Mouse (Mus musculus) liver, embryonic 14 days (tissue): ENCODE data around the gene Smarca4. TPM values are rescaled to one million over a fixed set of nuclear protein-coding genes. Genes with fewer than 3 reads are reported as not detected.

Experiments used
- polyA plus RNA-seq: library from polyadenylated mRNA; depleted of rRNA; stranded (reverse); fragments of >200 nt; gene quantifications from 2 replicates; pipeline ENCODE4 v1.2.3, GENCODE M21; 2012; rRNA removed

The Smarca4 gene
- polyA plus RNA-seq = 20.2 and 21.2 TPM in 2 replicates

GRCm38 (mm10) chr9:21615617-21616231 lies at the start of gene Smarca4:
Gene Smarca4, plus strand, starts transcription at chr9:21616169.

GRCm38 (mm10) chr9:21592703-21593121 lies 23.3 kb upstream of the Smarca4 start, which contains the start of the genes Timm29 and Yipf2:
Gene Timm29, plus strand, starts transcription at chr9:21592722.
Gene Yipf2, minus strand, starts transcription at chr9:21592828.

GRCm38 (mm10) chr9:21723377-21724146 lies 107.6 kb downstream of the Smarca4 start, which contains the start of gene Ldlr:
Gene Ldlr, plus strand, starts transcription at chr9:21723483.

Other genes with a start within 250 kb of the Smarca4 start
- 28.1 and 29.4 TPM in 2 replicates for gene Ilf3, start 248.3 kb upstream of the Smarca4 start, polyA plus RNA-seq
- gene Qtrt1, start 204.3 kb upstream of the Smarca4 start, polyA plus RNA-seq = 23.1 and 23.5 TPM in 2 replicates
- gene Dnm2, start 191.3 kb upstream of the Smarca4 start, polyA plus RNA-seq = 30.6 and 33.1 TPM in 2 replicates
- gene Tmed1, start 105.9 kb upstream of the Smarca4 start, polyA plus RNA-seq = 16.4 and 18.0 TPM in 2 replicates
- gene AB124611, start 90.0 kb upstream of the Smarca4 start, polyA plus RNA-seq = 4.9 and 6.6 TPM in 2 replicates
- gene Carm1, start 69.3 kb upstream of the Smarca4 start, polyA plus RNA-seq = 21.7 and 26.8 TPM in 2 replicates
- gene Timm29, start 23.4 kb upstream of the Smarca4 start, polyA plus RNA-seq = 14.2 and 15.9 TPM in 2 replicates
- 5.7 and 6.0 TPM in 2 replicates for gene Yipf2, start 23.3 kb upstream of the Smarca4 start, polyA plus RNA-seq
- gene Ldlr, start 107.3 kb downstream of the Smarca4 start, polyA plus RNA-seq = 12.1 and 12.7 TPM in 2 replicates
- gene Spc24, start 144.1 kb downstream of the Smarca4 start, polyA plus RNA-seq = 52.4 and 58.5 TPM in 2 replicates
- 3.9 and 4.1 TPM in 2 replicates for gene Kank2, start 182.6 kb downstream of the Smarca4 start, polyA plus RNA-seq
- gene Angptl8, start 219.3 kb downstream of the Smarca4 start, polyA plus RNA-seq = 17.9 and 18.5 TPM in 2 replicates
- 9.2 and 9.4 TPM in 2 replicates for gene Dock6, start 236.5 kb downstream of the Smarca4 start, polyA plus RNA-seq